Mouse (Mus musculus) naive thymus-derived CD4-positive, alpha-beta T cell, adult 2 months (primary cell): ENCODE measurements at regions not wholly inside any gene's neighbourhood (a gene's known extent, or its start where the extent isn't known, plus 50 kb on each side); places are given as distances from the start of the nearest gene placed in this dataset.
A peak's percentile ranks its signal among the peaks of the same experiment; 100 is the strongest.

Experiments used
- DNase-seq: peaks from one replicate; pipeline ENCODE4 v3.0.0-alpha.2; 2011; ENCODE audit warnings: low read depth

GRCm38 (mm10) chr10:121150668-121151067 lies 116.9 kb downstream of the Wif1 start:
- no peak for DNase-seq

GRCm38 (mm10) chr10:121153625-121154024 lies 119.9 kb downstream of the Wif1 start:
- no peak for DNase-seq

GRCm38 (mm10) chr10:121160499-121160898 lies 126.7 kb downstream of the Wif1 start:
- DNase-seq = no peak

GRCm38 (mm10) chr10:121161201-121161600 lies 127.4 kb downstream of the Wif1 start:
- DNase-seq = no peak

GRCm38 (mm10) chr10:121174022-121174421 lies 140.3 kb downstream of the Wif1 start:
- no peak for DNase-seq

GRCm38 (mm10) chr10:121189139-121189538 lies 155.4 kb downstream of the Wif1 start:
- peak; percentile 61 for DNase-seq

- no peak for DNase-seq
Measured at GRCm38 (mm10) chr10:121199236-121199635, 151.8 kb downstream of the Tbc1d30 start.

- no peak for DNase-seq
Measured at GRCm38 (mm10) chr10:121202531-121202930, 148.5 kb downstream of the Tbc1d30 start.

GRCm38 (mm10) chr10:121205551-121205950 lies 145.5 kb downstream of the Tbc1d30 start:
- DNase-seq = no peak

GRCm38 (mm10) chr10:121206002-121206742 lies 144.9 kb downstream of the Tbc1d30 start:
- DNase-seq = no peak

- DNase-seq = no peak
Measured at GRCm38 (mm10) chr10:121206743-121207039, 144.4 kb downstream of the Tbc1d30 start.
